Mouse (Mus musculus) ES-Bruce4 (cell line): ENCODE results near the gene Gatad2b. TPM values are rescaled to one million over a fixed set of nuclear protein-coding genes. Genes with fewer than 3 reads are reported as not detected.

Source experiments
- H3K27ac ChIP-seq: 2 replicates; pipeline ENCODE4 v1.5.1; 2012; ENCODE audit warnings: low read length, inconsistent platforms; ENCODE audit not compliant: insufficient read depth
- H3K27me3 ChIP-seq: 2 replicates; pipeline ENCODE4 v1.6.1; 2012; ENCODE audit warnings: mild to moderate bottlenecking, low read length, inconsistent platforms; ENCODE audit not compliant: control insufficient read depth, poor library complexity, insufficient read depth, severe bottlenecking
- H3K36me3 ChIP-seq: 2 replicates; pipeline ENCODE4 v1.6.1; 2012; ENCODE audit warnings: inconsistent platforms, mild to moderate bottlenecking, low read length, moderate library complexity; ENCODE audit not compliant: control insufficient read depth, poor library complexity, insufficient read depth, severe bottlenecking
- H3K4me1 ChIP-seq: one replicate; pipeline ENCODE4 v1.8.1; 2011; ENCODE audit warnings: low read length; ENCODE audit not compliant: control insufficient read depth, insufficient read depth
- H3K4me3 ChIP-seq: 2 replicates; pipeline ENCODE4 v1.5.1; 2011; ENCODE audit warnings: low read depth, mild to moderate bottlenecking, low read length
- H3K9ac ChIP-seq: 2 replicates; pipeline ENCODE4 v1.6.1; 2012; ENCODE audit warnings: low read depth, mild to moderate bottlenecking, inconsistent platforms; ENCODE audit not compliant: poor library complexity, severe bottlenecking
- H3K9me3 ChIP-seq: replicated peaks from 2 replicates; pipeline ENCODE4 v1.6.1; 2012; ENCODE audit warnings: mild to moderate bottlenecking, low read length, inconsistent platforms; ENCODE audit not compliant: control insufficient read depth, poor library complexity, insufficient read depth, severe bottlenecking
- CTCF ChIP-seq: IDR thresholded peaks from one replicate; pipeline ENCODE4 v1.8.1; 2011; ENCODE audit warnings: low read depth, low read length
- EP300 ChIP-seq: IDR thresholded peaks from 2 replicates; pipeline ENCODE4 v1.6.1; 2011; ENCODE audit warnings: low read depth, low read length; ENCODE audit not compliant: insufficient read depth
- POLR2A ChIP-seq: IDR thresholded peaks from one replicate; pipeline ENCODE4 v1.8.1; 2011; ENCODE audit warnings: low read length; ENCODE audit not compliant: insufficient read depth
- polyA plus RNA-seq: library from polyadenylated mRNA; stranded (reverse); fragments of >200 nt; gene quantifications from 2 replicates; pipeline ENCODE4 v1.2.4, GENCODE M21; 2011; ENCODE audit warnings: low read depth; ENCODE audit not compliant: missing spikeins, insufficient read depth, insufficient read length

The Gatad2b gene
- polyA plus RNA-seq, 1 experiment: 66.1 TPM

- H3K27me3 ChIP-seq: no peaks in the 10 kb centered on the region
- no peak overlapping the region for H3K9ac ChIP-seq
- H3K4me3 ChIP-seq: no peak overlapping the region
- no peaks in the 10 kb centered on the region for H3K36me3 ChIP-seq
- TF ChIP-seq EP300 (no peak), CTCF (peak; percentile 46)
- no peak overlapping the region for H3K27ac ChIP-seq
- no peaks in the 10 kb centered on the region for H3K4me1 ChIP-seq
- H3K9me3 ChIP-seq: no peaks in the 10 kb centered on the region
Measured at GRCm38 (mm10) chr3:90373432-90374028, 80.6 kb downstream of the Gatad2b start.

GRCm38 (mm10) chr3:90374368-90374767 is 81.4 kb downstream of the Gatad2b start:
- no peaks in the 10 kb centered on the region for H3K36me3 ChIP-seq
- no peaks in the 10 kb centered on the region for H3K9me3 ChIP-seq
- H3K27me3 ChIP-seq: no peaks in the 10 kb centered on the region
- H3K9ac ChIP-seq: no peak overlapping the region
- TF ChIP-seq CTCF (no peak), POLR2A (no peak), EP300 (no peak)
- no peak overlapping the region for H3K27ac ChIP-seq
- no peak overlapping the region for H3K4me3 ChIP-seq
- H3K4me1 ChIP-seq: no peaks in the 10 kb centered on the region

- H3K4me1 ChIP-seq: no peaks in the 10 kb centered on the region
- no peaks in the 10 kb centered on the region for H3K27me3 ChIP-seq
- H3K36me3 ChIP-seq: no peaks in the 10 kb centered on the region
- H3K4me3 ChIP-seq: no peak overlapping the region
- H3K9me3 ChIP-seq: no peaks in the 10 kb centered on the region
- TF ChIP-seq EP300 (no peak), CTCF (no peak), POLR2A (no peak)
- no peak overlapping the region for H3K27ac ChIP-seq
- H3K9ac ChIP-seq: no peak overlapping the region
Measured at GRCm38 (mm10) chr3:90375562-90376246, 82.7 kb downstream of the Gatad2b start.

GRCm38 (mm10) chr3:90376247-90376585 is 83.2 kb downstream of the Gatad2b start:
- no peaks in the 10 kb centered on the region for H3K27me3 ChIP-seq
- H3K27ac ChIP-seq: no peak overlapping the region
- no peak overlapping the region for H3K9ac ChIP-seq
- no peaks in the 10 kb centered on the region for H3K4me1 ChIP-seq
- H3K4me3 ChIP-seq: no peak overlapping the region
- H3K9me3 ChIP-seq: no peaks in the 10 kb centered on the region
- H3K36me3 ChIP-seq: no peaks in the 10 kb centered on the region
- TF ChIP-seq POLR2A (no peak), CTCF (no peak), EP300 (no peak)

GRCm38 (mm10) chr3:90378496-90378895 is 85.5 kb downstream of the Gatad2b start:
- Histone ChIP-seq H3K27ac (no peak overlapping the region), H3K9ac (no peak overlapping the region), H3K4me3 (no peak overlapping the region), H3K36me3 (no peaks in the 10 kb centered on the region), H3K27me3 (no peaks in the 10 kb centered on the region), H3K9me3 (no peaks in the 10 kb centered on the region), H3K4me1 (no peaks in the 10 kb centered on the region)
- TF ChIP-seq EP300: no peak
- no peak for TF ChIP-seq CTCF
- no peak for TF ChIP-seq POLR2A

GRCm38 (mm10) chr3:90381727-90382126 is 88.7 kb downstream of the Gatad2b start:
- Histone ChIP-seq H3K27me3 (no peaks in the 10 kb centered on the region), H3K36me3 (no peaks in the 10 kb centered on the region), H3K4me3 (no peak overlapping the region), H3K27ac (no peak overlapping the region), H3K9me3 (no peaks in the 10 kb centered on the region), H3K4me1 (no peaks in the 10 kb centered on the region), H3K9ac (no peak overlapping the region)
- TF ChIP-seq EP300 (no peak), POLR2A (no peak), CTCF (no peak)
